Mouse (Mus musculus) heart, embryonic 16.5 days (tissue): ENCODE measurements at regions not wholly inside any gene's neighbourhood (a gene's known extent, or its start where the extent isn't known, plus 50 kb on each side); places are given as distances from the start of the nearest gene placed in this dataset.
A peak's percentile ranks its signal among the peaks of the same experiment; 100 is the strongest.

Experiments
- ATAC-seq: fragments of 200-750 bp; cut with Nextera tagmentation; replicated peaks from 2 replicates; pipeline ENCODE4 v1.8.0; 2017; ENCODE audit warnings: moderate number of reproducible peaks; ENCODE audit not compliant: insufficient read depth, low FRiP score; ENCODE audit errors: extremely low read depth
- H3K27ac ChIP-seq: fragments of 300-500 bp; sonication (generic); 2 replicates; pipeline ENCODE4 v1.5.1; 2014; ENCODE audit warnings: mild to moderate bottlenecking, low read length, control low read depth, moderate library complexity
- H3K27me3 ChIP-seq: fragments of 300-500 bp; sonication (generic); 2 replicates; pipeline ENCODE4 v1.6.1; 2014; ENCODE audit warnings: low read length, mixed read lengths; ENCODE audit not compliant: control insufficient read depth, insufficient read depth
- H3K36me3 ChIP-seq: fragments of 300-500 bp; sonication (generic); 2 replicates; pipeline ENCODE4 v1.6.1; 2014; ENCODE audit not compliant: control insufficient read depth, insufficient read depth
- H3K4me1 ChIP-seq: fragments of 300-500 bp; sonication (generic); 2 replicates; pipeline ENCODE4 v1.6.1; 2014; ENCODE audit warnings: low read length, mixed read lengths; ENCODE audit not compliant: control insufficient read depth, insufficient read depth
- H3K4me2 ChIP-seq: fragments of 300-500 bp; sonication (generic); 2 replicates; pipeline ENCODE4 v1.6.1; 2014; ENCODE audit warnings: low read depth, mild to moderate bottlenecking, control low read depth, low read length
- H3K4me3 ChIP-seq: fragments of 300-500 bp; sonication (generic); 2 replicates; pipeline ENCODE4 v1.5.1; 2014; ENCODE audit warnings: mild to moderate bottlenecking, control low read depth, low read length
- H3K9ac ChIP-seq: fragments of 300-500 bp; sonication (generic); 2 replicates; pipeline ENCODE4 v1.6.1; 2014; ENCODE audit warnings: low read length, control low read depth
- H3K9me3 ChIP-seq: fragments of 300-500 bp; sonication (generic); replicated peaks from 2 replicates; pipeline ENCODE4 v1.6.1; 2016; ENCODE audit warnings: low read length; ENCODE audit not compliant: control insufficient read depth
- WGBS: fragments of 180-500 bp; shearing (Covaris S2); extraction: QIAGEN DNeasy Blood & Tissue Kit; methylation state at CpG from one replicate; pipeline ENCODE4 v1.1.7; 2014; 5-methylcytosine and 5-hydroxymethylcytosine counted together

GRCm38 (mm10) chr19:44677295-44677694 lies 78.5 kb upstream of the Pax2 start:
- ATAC-seq = no peak
- no peaks in the 10 kb centered on the region for H3K9me3 ChIP-seq
- H3K4me3 ChIP-seq = no peak overlapping the region
- no peaks in the 10 kb centered on the region for H3K4me1 ChIP-seq
- H3K4me2 ChIP-seq = no peak overlapping the region
- H3K27ac ChIP-seq = no peak overlapping the region
- WGBS = 54% methylated on average over 8 of the region's 8 CpGs
- H3K9ac ChIP-seq = no peak overlapping the region
- H3K27me3 ChIP-seq = peaks cover 96% of the 10 kb centered on the region
- no peaks in the 10 kb centered on the region for H3K36me3 ChIP-seq

- Histone ChIP-seq H3K4me3 (no peak overlapping the region), H3K4me2 (no peak overlapping the region), H3K4me1 (no peaks in the 10 kb centered on the region; the same call in 1 of the 2 replicates), H3K9me3 (no peaks in the 10 kb centered on the region), H3K27me3 (peaks cover 96% of the 10 kb centered on the region), H3K9ac (no peak overlapping the region), H3K36me3 (no peaks in the 10 kb centered on the region), H3K27ac (no peak overlapping the region)
- 61% methylated on average over 1 of the region's 1 CpGs for WGBS
- ATAC-seq = no peak
These were observed 77.2 kb upstream of the Pax2 start for GRCm38 (mm10) chr19:44678686-44679085.

- no peak for ATAC-seq
- no peak overlapping the region for H3K4me2 ChIP-seq
- no peak overlapping the region for H3K27ac ChIP-seq
- no peak overlapping the region for H3K4me3 ChIP-seq
- no peaks in the 10 kb centered on the region for H3K9me3 ChIP-seq
- no peak overlapping the region for H3K9ac ChIP-seq
- peaks cover 96% of the 10 kb centered on the region for H3K27me3 ChIP-seq
- H3K4me1 ChIP-seq = peaks cover 2% of the 10 kb centered on the region; the same call in 1 of the 2 replicates
- H3K36me3 ChIP-seq = no peaks in the 10 kb centered on the region
- 21% methylated on average over 8 of the region's 8 CpGs for WGBS
These were observed 74.2 kb upstream of the Pax2 start for GRCm38 (mm10) chr19:44681675-44682074.

- no peak overlapping the region for H3K27ac ChIP-seq
- 2% methylated on average over 12 of the region's 12 CpGs for WGBS
- no peak overlapping the region for H3K9ac ChIP-seq
- H3K4me3 ChIP-seq = no peak overlapping the region
- H3K36me3 ChIP-seq = no peaks in the 10 kb centered on the region
- no peak overlapping the region for H3K4me2 ChIP-seq
- peaks cover 88% of the 10 kb centered on the region for H3K27me3 ChIP-seq
- ATAC-seq = no peak
- H3K4me1 ChIP-seq = peaks cover 2% of the 10 kb centered on the region; the same call in 1 of the 2 replicates
- H3K9me3 ChIP-seq = no peaks in the 10 kb centered on the region
These were observed 72.7 kb upstream of the Pax2 start for GRCm38 (mm10) chr19:44683191-44683590.

- Histone ChIP-seq H3K36me3 (no peaks in the 10 kb centered on the region), H3K4me3 (peak overlapping the region; percentile 37), H3K4me1 (peaks cover 2% of the 10 kb centered on the region; the same call in 1 of the 2 replicates), H3K4me2 (peak overlapping the region; percentile 46), H3K9ac (no peak overlapping the region), H3K27ac (no peak overlapping the region), H3K27me3 (peaks cover 89% of the 10 kb centered on the region), H3K9me3 (no peaks in the 10 kb centered on the region)
- no peak for ATAC-seq
- WGBS = 3% methylated on average over 39 of the region's 48 CpGs
These were observed 71.8 kb upstream of the Pax2 start for GRCm38 (mm10) chr19:44684061-44684514.

- Histone ChIP-seq H3K4me2 (no peak overlapping the region), H3K36me3 (no peaks in the 10 kb centered on the region), H3K9me3 (no peaks in the 10 kb centered on the region), H3K4me3 (no peak overlapping the region), H3K27ac (no peak overlapping the region), H3K27me3 (peaks cover 81% of the 10 kb centered on the region), H3K9ac (no peak overlapping the region), H3K4me1 (peaks cover 2% of the 10 kb centered on the region; the same call in 1 of the 2 replicates)
- WGBS = 32% methylated on average over 7 of the region's 7 CpGs
- no peak for ATAC-seq
These were observed 69.8 kb upstream of the Pax2 start for GRCm38 (mm10) chr19:44686061-44686460.

GRCm38 (mm10) chr19:44692396-44692795 lies 63.4 kb upstream of the Pax2 start:
- H3K4me2 ChIP-seq = no peak overlapping the region

GRCm38 (mm10) chr19:44692816-44693215 lies 63.0 kb upstream of the Pax2 start:
- no peaks in the 10 kb centered on the region for H3K9me3 ChIP-seq
- H3K4me2 ChIP-seq = no peak overlapping the region
- H3K27ac ChIP-seq = no peak overlapping the region
- peaks cover 3% of the 10 kb centered on the region; the same call in 1 of the 2 replicates for H3K4me1 ChIP-seq
- H3K36me3 ChIP-seq = no peaks in the 10 kb centered on the region
- 0% methylated on average over 16 of the region's 16 CpGs for WGBS
- no peak for ATAC-seq
- H3K4me3 ChIP-seq = peak overlapping the region; percentile 12; the same call in 1 of the 2 replicates
- H3K9ac ChIP-seq = no peak overlapping the region
- H3K27me3 ChIP-seq = peaks cover 62% of the 10 kb centered on the region

More at GRCm38 (mm10) chr19:44692396-44692795, 63.4 kb upstream of the Pax2 start:
- no peaks in the 10 kb centered on the region for H3K36me3 ChIP-seq
- H3K4me1 ChIP-seq = peaks cover 3% of the 10 kb centered on the region; the same call in 1 of the 2 replicates
- H3K4me3 ChIP-seq = peak overlapping the region; percentile 12; the same call in 1 of the 2 replicates
- no peak overlapping the region for H3K27ac ChIP-seq
- WGBS = 2% methylated on average over 17 of the region's 17 CpGs
- H3K27me3 ChIP-seq = peaks cover 58% of the 10 kb centered on the region
- no peak for ATAC-seq
- H3K9ac ChIP-seq = no peak overlapping the region
- no peaks in the 10 kb centered on the region for H3K9me3 ChIP-seq

GRCm38 (mm10) chr19:44695331-44695730 lies 60.5 kb upstream of the Pax2 start:
- Histone ChIP-seq H3K27me3 (peaks cover 72% of the 10 kb centered on the region), H3K9me3 (no peaks in the 10 kb centered on the region), H3K9ac (no peak overlapping the region), H3K4me2 (no peak overlapping the region), H3K36me3 (no peaks in the 10 kb centered on the region), H3K4me1 (peaks cover 3% of the 10 kb centered on the region; the same call in 1 of the 2 replicates), H3K4me3 (no peak overlapping the region), H3K27ac (no peak overlapping the region)
- WGBS = 5% methylated on average over 3 of the region's 3 CpGs
- no peak for ATAC-seq
